8 mouse cellular contexts compared by ENCODE assay signal in genomic region chr2:45108521-45109091, GRCm38 (mm10). TPM values are rescaled to one million over a fixed set of nuclear protein-coding genes. Genes with fewer than 3 reads are reported as not detected.
DNase-seq lines count a peak whose midpoint lies in the region; ATAC-seq and TF ChIP-seq lines count a peak whose summit lies in the region.

No protein-coding gene starts in this region.

- H3K9ac ChIP-seq in forebrain, embryonic 16.5 days (replicated peaks; ENCODE audit: low read depth, low read length), result peak overlapping the region; percentile 90
- H3K9ac ChIP-seq in hindbrain, postnatal 0 days (replicated peaks; ENCODE audit: low read length), result peak overlapping the region; percentile 83

- no peaks in the 10 kb centered on the region for H3K36me3 ChIP-seq in forebrain, embryonic 16.5 days (ENCODE audit: control insufficient read depth, insufficient read depth)
- H3K36me3 ChIP-seq in hindbrain, postnatal 0 days (ENCODE audit: insufficient read depth, low read length), result no peaks in the 10 kb centered on the region

- DNase-seq in heart, adult 18-20 months, result peak; percentile 65 to 79
- no peak for DNase-seq in heart, postnatal 25 days (ENCODE audit: low spot score)
- peak; percentile 57 for DNase-seq in adrenal gland, adult 8-10 months
- DNase-seq in hindbrain, postnatal 0 days (ENCODE audit: low spot score), result peak; percentile 68
- DNase-seq in lung, adult 2 months, result peak; percentile 40
- DNase-seq in layer of hippocampus, postnatal 36 days, result no peak

- H3K9me3 ChIP-seq in forebrain, embryonic 16.5 days (ENCODE audit: control insufficient read depth, low read length), result no peaks in the 10 kb centered on the region
- H3K9me3 ChIP-seq in hindbrain, postnatal 0 days (ENCODE audit: low read length), result no peaks in the 10 kb centered on the region

- peaks cover 37% of the 10 kb centered on the region for H3K4me1 ChIP-seq in forebrain, embryonic 16.5 days (replicated peaks; ENCODE audit: control insufficient read depth, insufficient read depth, low read length)
- 0 out of 2 replicates have a peak, but pooled peaks cover 5% of the 10 kb centered on the region for H3K4me1 ChIP-seq in hindbrain, postnatal 0 days (ENCODE audit: insufficient read depth, low read length)
- H3K4me1 ChIP-seq in lung, adult 2 months (ENCODE audit: control insufficient read depth, insufficient read depth, low read length), result peaks cover 8% of the 10 kb centered on the region; the same call in 1 of the 2 replicates
- peaks cover 8% of the 10 kb centered on the region; the same call in 1 of the 2 replicates for H3K4me1 ChIP-seq in olfactory bulb, adult 2 months (ENCODE audit: control insufficient read depth, insufficient read depth, low read length)

- peak overlapping the region; percentile 71 for H3K4me2 ChIP-seq in forebrain, embryonic 16.5 days (ENCODE audit: low read length)
- H3K4me2 ChIP-seq in hindbrain, postnatal 0 days (ENCODE audit: low read depth, low read length), result peak overlapping the region; percentile 76

- peak; percentile 62 for ATAC-seq in forebrain, embryonic 16.5 days
- ATAC-seq in hindbrain, postnatal 0 days, result peak; percentile 56

- H3K27ac ChIP-seq in forebrain, embryonic 16.5 days (ENCODE audit: low read length), result peak overlapping the region; percentile 98
- peak overlapping the region; percentile 96 for H3K27ac ChIP-seq in hindbrain, postnatal 0 days
- peak overlapping the region; percentile 100 for H3K27ac ChIP-seq in olfactory bulb, adult 2 months (ENCODE audit: insufficient read depth, low read depth, low read length)

- no peak for TF ChIP-seq CTCF in hindbrain, postnatal 0 days (IDR thresholded peaks at IDR 0.05; ENCODE audit: low read depth)
- no peak for TF ChIP-seq CTCF in lung, adult 2 months (IDR thresholded peaks at IDR 0.05; ENCODE audit: insufficient read depth, low read length)
- TF ChIP-seq CTCF in olfactory bulb, adult 2 months (IDR thresholded peaks at IDR 0.05; ENCODE audit: insufficient read depth, low read depth, low read length), result no peak

- H3K4me3 ChIP-seq in forebrain, embryonic 16.5 days (replicated peaks; ENCODE audit: low read length), result peak overlapping the region; percentile 85
- peak overlapping the region; percentile 82 for H3K4me3 ChIP-seq in hindbrain, postnatal 0 days (ENCODE audit: low read length)
- H3K4me3 ChIP-seq in lung, adult 2 months (replicated peaks; ENCODE audit: extremely low read depth, low read depth, low read length), result peak overlapping the region; percentile 80
- H3K4me3 ChIP-seq in olfactory bulb, adult 2 months (ENCODE audit: insufficient read depth, low read depth, low read length), result peak overlapping the region; percentile 97

- under 1% methylated on average over 25 of the region's 25 CpGs for WGBS in forebrain, embryonic 16.5 days
- under 1% methylated on average over 23 of the region's 25 CpGs for WGBS in hindbrain, postnatal 0 days
- 1% methylated on average over 25 of the region's 25 CpGs for WGBS in lung, adult 2 months
- WGBS in olfactory bulb, adult 2 months, result 3% methylated on average over 25 of the region's 25 CpGs

- no peak for TF ChIP-seq POLR2A in lung, adult 2 months (IDR thresholded peaks at IDR 0.05; ENCODE audit: borderline replicate concordance, extremely low read depth, low read depth, low read length)
- TF ChIP-seq POLR2A in olfactory bulb, adult 2 months (IDR thresholded peaks at IDR 0.05; ENCODE audit: insufficient read depth, low read depth, low read length), result 0 out of 2 replicates have a peak, but pooled peaks have one; percentile 31

- H3K27me3 ChIP-seq in forebrain, embryonic 16.5 days (replicated peaks; ENCODE audit: control insufficient read depth, insufficient read depth, low read length), result no peaks in the 10 kb centered on the region
- no peaks in the 10 kb centered on the region for H3K27me3 ChIP-seq in hindbrain, postnatal 0 days (ENCODE audit: insufficient read depth, low read length)

- intact Hi-C loops in heart, postnatal 25 days (cut with DNase I), result loop anchor here (2.0 kb wide), 1 partner anchor 84 kb away; no protein-coding TSS in a partner anchor

RNA-seq across cellular contexts. Expression of gene Zeb2, which starts 8.6 kb away (rescaled TPM):
- 10 to 100 TPM; 34.4 to 44.2 TPM for total RNA-seq in heart, adult 18-20 months (2021)
- total RNA-seq in heart, postnatal 25 days (2021), result 10 to 100 TPM; 57.4 to 60.3 TPM
- total RNA-seq in adrenal gland, adult 8-10 months (2022), result 100 to 1,000 TPM; 131 to 156 (median 144) TPM
- polyA plus RNA-seq in forebrain, embryonic 16.5 days (2015; fragmentation: Nextera tagmentation; extraction: Ambion mirVana), result 120 and 151 TPM in 2 replicates
- total RNA-seq in hindbrain, postnatal 0 days (2014; rRNA removed), result 47.7 and 52.0 TPM in 2 replicates
- 21.4 and 21.9 TPM in 2 replicates for polyA plus RNA-seq in hindbrain, postnatal 0 days (2015; fragmentation: Nextera tagmentation; extraction: Ambion mirVana)
- 26.1 and 59.0 TPM in 2 replicates for polyA plus RNA-seq in lung, adult 2 months (2012; rRNA removed)
- 125 and 1,127 TPM in 2 replicates for polyA plus RNA-seq in olfactory bulb, adult 2 months (2012; ENCODE audit: insufficient read depth, insufficient read length, low replicate concordance, missing spikeins)
- total RNA-seq in layer of hippocampus, postnatal 36 days (2021), result 100 to 1,000 TPM; 402 to 403 TPM

Comparison
In these comparisons a context has a peak if more than half of its experiments do, and no peak if none do; other contexts are left out.
1. DNase-seq: peak in heart, adult 18-20 months (2 of 2), adrenal gland, adult 8-10 months (single experiment), hindbrain, postnatal 0 days (single experiment) and lung, adult 2 months (single experiment); none in heart, postnatal 25 days (single experiment) and layer of hippocampus, postnatal 36 days (0 of 2).
2. Peak in every context shown above with its lines, with median percentiles within 50 percentile points of each other: H3K27ac ChIP-seq and H3K4me3 ChIP-seq.